Mouse (Mus musculus): ENCODE measurements around the gene C1qtnf6. TPM values are rescaled to one million over a fixed set of nuclear protein-coding genes. Genes with fewer than 3 reads are reported as not detected.

Gene C1qtnf6
- total and polyA plus RNA-seq, 3 experiments, result 0.15 to 1.3 TPM; not detected in 1

- Histone ChIP-seq H3K27ac (ENCODE audit: control insufficient read depth, low read depth, low read length) (no peak overlapping the region), H3K4me3 (ENCODE audit: control insufficient read depth in 1 of 2, insufficient read depth in 1 of 2, low read depth in 2 of 2, low read length in 2 of 2) (no peak overlapping the region), H3K27me3 (ENCODE audit: control insufficient read depth in 1 of 2, insufficient read depth in 2 of 2, low read length in 2 of 2) (peaks cover 2 to 6% of the 10 kb centered on the region in 2 experiments; a peak in 2 of 4 replicates), H3K4me1 (ENCODE audit: control insufficient read depth in 1 of 2, insufficient read depth in 2 of 2, low read length in 2 of 2) (no peaks in the 10 kb centered on the region), H3K79me2 (ENCODE audit: control insufficient read depth, insufficient read depth, low read length, poor library complexity) (no peaks in the 10 kb centered on the region), H3K9me3 (replicated peaks; ENCODE audit: insufficient read depth, low read length) (no peaks in the 10 kb centered on the region), H3K36me3 (ENCODE audit: control insufficient read depth in 1 of 2, insufficient read depth in 2 of 2, low read length in 2 of 2) (no peaks in the 10 kb centered on the region), H3K9ac (ENCODE audit: control insufficient read depth, low read depth, low read length, poor library complexity, severe bottlenecking) (no peak overlapping the region)
- TF ChIP-seq SIN3A (IDR thresholded peaks at IDR 0.05; ENCODE audit: low read length), result no peak
- TF ChIP-seq NELFE (IDR thresholded peaks at IDR 0.05; ENCODE audit: low read depth, low read length), result no peak
- TF ChIP-seq MEF2A (IDR thresholded peaks at IDR 0.05; ENCODE audit: extremely low read depth, insufficient replicate concordance, low read depth, low read length, poor library complexity, severe bottlenecking), result no peak
- no peak for TF ChIP-seq TBP (IDR thresholded peaks at IDR 0.05; ENCODE audit: low read depth, low read length)
- no peak for TF ChIP-seq POLR2AphosphoS2 (IDR thresholded peaks at IDR 0.05; ENCODE audit: low read length)
- TF ChIP-seq HCFC1 (IDR thresholded peaks at IDR 0.05; ENCODE audit: low read depth, low read length), result no peak
- TF ChIP-seq USF1 (IDR thresholded peaks at IDR 0.05; ENCODE audit: low read depth, low read length), result no peak
- TF ChIP-seq POLR2AphosphoS5 (IDR thresholded peaks at IDR 0.05; ENCODE audit: borderline replicate concordance, low read depth, low read length), result no peak
- TF ChIP-seq MAZ (IDR thresholded peaks at IDR 0.05; ENCODE audit: low read depth, low read length), result no peak
- no peak for TF ChIP-seq ELF1 (IDR thresholded peaks at IDR 0.05; ENCODE audit: low read depth, low read length)
- TF ChIP-seq KAT2A (conservative IDR thresholded peaks at IDR 0.05; ENCODE audit: low read depth, low read length), result no peak
- no peak for TF ChIP-seq ZKSCAN1 (IDR thresholded peaks at IDR 0.05; ENCODE audit: low read depth, low read length)
- no peak for TF ChIP-seq MYB (IDR thresholded peaks at IDR 0.05; ENCODE audit: low read depth, low read length)
- TF ChIP-seq GATA1 (IDR thresholded peaks at IDR 0.05; ENCODE audit: low read depth, low read length), result no peak
- no peak for TF ChIP-seq RCOR1 (IDR thresholded peaks at IDR 0.05; ENCODE audit: low read depth, low read length)
- no peak for TF ChIP-seq RAD21 (IDR thresholded peaks at IDR 0.05; ENCODE audit: low read depth, low read length)
- TF ChIP-seq MAX (IDR thresholded peaks at IDR 0.05; ENCODE audit: low read length), result no peak
- DNase-seq (ENCODE audit: low read depth, low spot score), result no peak
These were observed 54.3 kb downstream of the C1qtnf6 start for GRCm38 (mm10) chr15:78476878-78477277.

- no peak overlapping the region for H3K27ac ChIP-seq (ENCODE audit: control insufficient read depth, low read depth, low read length)
These were observed 55.6 kb downstream of the C1qtnf6 start for GRCm38 (mm10) chr15:78475604-78476031.

More at GRCm38 (mm10) chr15:78475604-78476031, 55.6 kb downstream of the C1qtnf6 start:
- H3K9ac ChIP-seq (ENCODE audit: control insufficient read depth, low read depth, low read length, poor library complexity, severe bottlenecking), result no peak overlapping the region
- no peak for TF ChIP-seq MAZ (IDR thresholded peaks at IDR 0.05; ENCODE audit: low read depth, low read length)
- no peak for TF ChIP-seq MYC (IDR thresholded peaks at IDR 0.05; ENCODE audit: low read depth, low read length)
- no peak for TF ChIP-seq CHD1 (IDR thresholded peaks at IDR 0.05; ENCODE audit: low read depth, low read length)
- TF ChIP-seq POLR2AphosphoS5 (IDR thresholded peaks at IDR 0.05; ENCODE audit: borderline replicate concordance, low read depth, low read length), result no peak
- TF ChIP-seq HCFC1 (IDR thresholded peaks at IDR 0.05; ENCODE audit: low read depth, low read length), result no peak
- no peak for TF ChIP-seq E2F4 (IDR thresholded peaks at IDR 0.05; ENCODE audit: borderline replicate concordance, low read depth, low read length)
- TF ChIP-seq ZMIZ1 (IDR thresholded peaks at IDR 0.05; ENCODE audit: low read depth, low read length), result no peak
- no peak for TF ChIP-seq ZKSCAN1 (IDR thresholded peaks at IDR 0.05; ENCODE audit: low read depth, low read length)
- no peak for TF ChIP-seq TAL1 (IDR thresholded peaks at IDR 0.05; ENCODE audit: low read length)
- no peak overlapping the region for H3K4me3 ChIP-seq (ENCODE audit: control insufficient read depth in 1 of 2, insufficient read depth in 1 of 2, low read depth in 2 of 2, low read length in 2 of 2)
- no peaks in the 10 kb centered on the region for H3K4me1 ChIP-seq (ENCODE audit: control insufficient read depth in 1 of 2, insufficient read depth in 2 of 2, low read length in 2 of 2)
- no peaks in the 10 kb centered on the region for H3K79me2 ChIP-seq (ENCODE audit: control insufficient read depth, insufficient read depth, low read length, poor library complexity)
- DNase-seq (ENCODE audit: low read depth, low spot score), result no peak
- H3K36me3 ChIP-seq (ENCODE audit: control insufficient read depth in 1 of 2, insufficient read depth in 2 of 2, low read length in 2 of 2), result no peaks in the 10 kb centered on the region
- H3K9me3 ChIP-seq (replicated peaks; ENCODE audit: insufficient read depth, low read length), result no peaks in the 10 kb centered on the region
- H3K27me3 ChIP-seq (ENCODE audit: control insufficient read depth in 1 of 2, insufficient read depth in 2 of 2, low read length in 2 of 2), result peaks cover 2 to 6% of the 10 kb centered on the region in 2 experiments; a peak in 3 of 4 replicates

Measured in MEL (cell line).